Mouse (Mus musculus) bone marrow macrophage, adult 2 months (primary cell): ENCODE results near the gene Pcsk5. TPM values are rescaled to one million over a fixed set of nuclear protein-coding genes. Genes with fewer than 3 reads are reported as not detected.

Experiments used
- H3K27ac ChIP-seq: 2 replicates; pipeline ENCODE4 v1.5.1; 2012; ENCODE audit warnings: low read depth, low read length; ENCODE audit not compliant: insufficient read depth
- H3K4me1 ChIP-seq: 2 replicates; pipeline ENCODE4 v1.6.1; 2012; ENCODE audit warnings: low read length; ENCODE audit not compliant: control insufficient read depth, insufficient read depth
- H3K4me3 ChIP-seq: 2 replicates; pipeline ENCODE4 v1.5.1; 2012; ENCODE audit warnings: mild to moderate bottlenecking, low read length, moderate library complexity; ENCODE audit not compliant: insufficient read depth
- CTCF ChIP-seq: IDR thresholded peaks from 2 replicates; pipeline ENCODE4 v1.5.1; 2012; ENCODE audit warnings: low read depth, mild to moderate bottlenecking, low read length, moderate library complexity
- POLR2A ChIP-seq: IDR thresholded peaks from 2 replicates; pipeline ENCODE4 v1.6.1; 2012; ENCODE audit warnings: mild to moderate bottlenecking, low read depth, low read length, borderline replicate concordance
- polyA plus RNA-seq: library from polyadenylated mRNA; stranded (reverse); fragments of >200 nt; gene quantifications from 2 replicates; pipeline ENCODE4 v1.2.4, GENCODE M21; 2012; ENCODE audit not compliant: missing spikeins, insufficient read depth, insufficient read length

The Pcsk5 gene
- polyA plus RNA-seq = 0.31 TPM in 1 of 2 replicates, not detected in the other

- no peak within 1 kb of the TSS for H3K4me3 ChIP-seq
- TF ChIP-seq POLR2A (no peak), CTCF (no peak)
- H3K27ac ChIP-seq = no peak within 1 kb of the TSS
- no peaks in the 10 kb centered on the region for H3K4me1 ChIP-seq
Observed at GRCm38 (mm10) chr19:17837471-17837859, at the start of gene Pcsk5. Gene Pcsk5 (minus strand): TSS chr19:17837632.

- Histone ChIP-seq H3K4me1 (no peaks in the 10 kb centered on the region), H3K27ac (no peak overlapping the region)
- TF ChIP-seq CTCF (no peak), POLR2A (no peak)
Observed at GRCm38 (mm10) chr19:17875804-17876203, 38.4 kb upstream of the Pcsk5 start.

GRCm38 (mm10) chr19:17874388-17874787, 37.0 kb upstream of the Pcsk5 start:
- no peak for TF ChIP-seq POLR2A
- H3K4me1 ChIP-seq = no peaks in the 10 kb centered on the region
- H3K4me3 ChIP-seq = no peak overlapping the region
- no peak overlapping the region for H3K27ac ChIP-seq

More at GRCm38 (mm10) chr19:17875804-17876203, 38.4 kb upstream of the Pcsk5 start:
- H3K4me3 ChIP-seq = no peak overlapping the region

- Histone ChIP-seq H3K4me3 (no peak overlapping the region), H3K27ac (no peak overlapping the region), H3K4me1 (no peaks in the 10 kb centered on the region)
- no peak for TF ChIP-seq CTCF
- no peak for TF ChIP-seq POLR2A
Observed at GRCm38 (mm10) chr19:17873755-17874154, 36.3 kb upstream of the Pcsk5 start.

- Histone ChIP-seq H3K4me3 (no peak overlapping the region), H3K4me1 (no peaks in the 10 kb centered on the region), H3K27ac (no peak overlapping the region)
- no peak for TF ChIP-seq CTCF
Observed at GRCm38 (mm10) chr19:17866317-17866891, 29.0 kb upstream of the Pcsk5 start.

- no peak for TF ChIP-seq POLR2A
- TF ChIP-seq CTCF = no peak
- Histone ChIP-seq H3K4me3 (no peak overlapping the region), H3K4me1 (no peaks in the 10 kb centered on the region), H3K27ac (no peak overlapping the region)
Observed at GRCm38 (mm10) chr19:17860351-17861014, 23.1 kb upstream of the Pcsk5 start.

GRCm38 (mm10) chr19:17856741-17857140, 19.3 kb upstream of the Pcsk5 start:
- Histone ChIP-seq H3K4me3 (no peak overlapping the region), H3K27ac (no peak overlapping the region), H3K4me1 (no peaks in the 10 kb centered on the region)
- TF ChIP-seq POLR2A (no peak), CTCF (no peak)

GRCm38 (mm10) chr19:17848417-17848816, 11.0 kb upstream of the Pcsk5 start:
- no peak overlapping the region for H3K4me3 ChIP-seq
- H3K27ac ChIP-seq = no peak overlapping the region
- TF ChIP-seq POLR2A (no peak), CTCF (no peak)
- H3K4me1 ChIP-seq = no peaks in the 10 kb centered on the region

GRCm38 (mm10) chr19:17845967-17846366, 8.5 kb upstream of the Pcsk5 start:
- H3K4me1 ChIP-seq = no peaks in the 10 kb centered on the region
- no peak for TF ChIP-seq POLR2A
- no peak for TF ChIP-seq CTCF
- no peak overlapping the region for H3K27ac ChIP-seq
- no peak overlapping the region for H3K4me3 ChIP-seq

- TF ChIP-seq POLR2A (no peak), CTCF (no peak)
- Histone ChIP-seq H3K27ac (no peak overlapping the region), H3K4me1 (no peaks in the 10 kb centered on the region), H3K4me3 (no peak overlapping the region)
Observed at GRCm38 (mm10) chr19:17841586-17841985, 4.2 kb upstream of the Pcsk5 start.

- TF ChIP-seq POLR2A = no peak
- TF ChIP-seq CTCF = no peak
- H3K27ac ChIP-seq = no peak overlapping the region
- H3K4me1 ChIP-seq = no peaks in the 10 kb centered on the region
- H3K4me3 ChIP-seq = no peak overlapping the region
Observed at GRCm38 (mm10) chr19:17839856-17840255, 2.4 kb upstream of the Pcsk5 start.
